Mouse (Mus musculus): ENCODE data around the gene Rsad2. TPM values are rescaled to one million over a fixed set of nuclear protein-coding genes. Genes with fewer than 3 reads are reported as not detected.
"Not testable (repeated sequence)": the region's sequence is repeated elsewhere in the genome, so short reads cannot be mapped to it uniquely, and the experiment has no call there.

Gene Rsad2
- polyA plus RNA-seq, 1 experiment from 2014 or later, result 0.56 TPM

DNA sequence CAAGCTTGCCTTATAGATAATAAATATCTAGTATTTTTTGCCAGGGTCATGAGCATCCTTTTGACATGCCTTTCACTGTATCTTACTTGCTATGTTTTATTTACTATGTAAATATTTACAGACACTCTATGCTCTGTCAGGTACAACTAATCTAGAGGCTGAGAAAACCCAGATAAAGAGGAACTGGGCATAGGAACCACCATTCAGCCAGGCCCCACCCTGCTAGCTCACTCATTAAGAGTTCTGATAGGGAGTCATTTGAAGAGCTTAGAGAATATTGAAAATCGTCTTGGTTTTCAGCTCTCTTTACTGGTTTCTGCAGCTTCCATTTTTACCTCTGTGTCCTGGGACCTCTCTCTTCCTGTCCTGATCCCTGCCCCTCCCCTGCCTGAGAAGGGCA lies 5.1 kb downstream of the Rsad2 start:
- no peak for ATAC-seq
- no peaks in the 10 kb centered on the region for H3K36me3 ChIP-seq (ENCODE audit: control insufficient read depth, insufficient read depth)
- H3K9me3 ChIP-seq (ENCODE audit: control insufficient read depth, low read length), result no peaks in the 10 kb centered on the region
- 54% methylated on average over 1 of the region's 1 CpGs for WGBS
- no peak overlapping the region for H3K4me2 ChIP-seq (ENCODE audit: low read length)
- H3K9ac ChIP-seq (replicated peaks; ENCODE audit: low read depth, low read length), result no peak overlapping the region
- H3K27me3 ChIP-seq (replicated peaks; ENCODE audit: control insufficient read depth, insufficient read depth, low read length), result no peaks in the 10 kb centered on the region
- no peak overlapping the region for H3K27ac ChIP-seq (ENCODE audit: low read length)
- no peak overlapping the region for H3K4me3 ChIP-seq (replicated peaks; ENCODE audit: low read length)
- peaks cover 2% of the 10 kb centered on the region; the same call in 1 of the 2 replicates for H3K4me1 ChIP-seq (replicated peaks; ENCODE audit: control insufficient read depth, insufficient read depth, low read length)

DNA sequence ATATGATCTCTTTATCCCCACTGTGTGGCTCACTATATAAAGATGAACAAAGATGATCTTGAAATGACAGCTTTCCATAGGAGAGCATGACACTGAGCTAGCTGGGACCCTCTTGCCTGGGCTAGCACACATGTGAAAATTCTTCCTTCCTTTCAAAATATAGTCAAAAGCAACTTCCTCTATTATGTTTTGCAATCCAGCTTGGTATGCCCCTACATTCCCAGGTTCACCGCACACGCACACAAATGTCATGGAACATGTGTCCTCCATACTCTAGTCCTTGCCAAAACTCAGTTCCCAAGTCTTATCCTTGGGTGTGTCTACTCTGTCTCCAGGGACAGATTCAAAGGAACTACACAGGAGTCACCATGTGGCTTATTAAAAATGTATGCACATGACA lies 6.8 kb downstream of the Rsad2 start:
- no peaks in the 10 kb centered on the region for H3K9me3 ChIP-seq (ENCODE audit: control insufficient read depth, low read length)
- H3K27me3 ChIP-seq (replicated peaks; ENCODE audit: control insufficient read depth, insufficient read depth, low read length), result no peaks in the 10 kb centered on the region
- no peaks in the 10 kb centered on the region for H3K36me3 ChIP-seq (ENCODE audit: control insufficient read depth, insufficient read depth)
- H3K4me2 ChIP-seq (ENCODE audit: low read length), result no peak overlapping the region
- no peak for ATAC-seq
- WGBS, result 97% methylated on average over 2 of the region's 2 CpGs
- H3K27ac ChIP-seq (ENCODE audit: low read length), result no peak overlapping the region
- H3K9ac ChIP-seq (replicated peaks; ENCODE audit: low read depth, low read length), result no peak overlapping the region
- no peak overlapping the region for H3K4me3 ChIP-seq (replicated peaks; ENCODE audit: low read length)
- no peaks in the 10 kb centered on the region for H3K4me1 ChIP-seq (replicated peaks; ENCODE audit: control insufficient read depth, insufficient read depth, low read length)

DNA sequence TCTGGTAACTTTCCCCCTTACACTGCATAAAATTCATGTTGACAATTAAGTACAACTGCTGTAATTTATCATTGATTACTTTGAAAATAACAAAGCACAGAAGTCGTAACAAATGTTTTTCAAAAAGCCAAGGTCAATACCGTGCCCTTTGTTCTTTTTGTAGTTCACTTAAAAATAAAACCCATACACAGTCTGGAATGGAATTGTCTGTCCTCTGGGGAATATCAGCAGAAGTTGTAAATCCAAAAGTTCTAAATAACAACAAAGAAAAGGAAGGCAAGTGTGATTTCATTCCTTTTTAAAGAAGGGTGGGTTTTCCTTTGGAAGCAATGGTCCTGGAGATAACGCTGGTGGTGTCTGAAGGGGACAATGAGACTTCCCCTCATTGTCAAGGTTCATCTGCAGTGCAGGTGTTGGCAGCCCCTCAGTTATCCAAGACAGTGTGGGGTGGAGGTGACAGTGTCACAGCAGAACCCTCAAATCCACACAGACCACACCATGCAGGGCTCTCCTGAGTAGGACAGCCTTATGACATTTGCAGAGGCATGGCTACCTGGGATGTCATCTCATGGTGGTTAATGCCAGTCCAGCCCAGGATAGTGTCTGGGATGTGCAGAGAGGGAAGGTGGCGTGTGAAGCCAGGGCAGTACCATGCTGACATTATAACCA lies 9.7 kb downstream of the Rsad2 start:
- no peak for ATAC-seq
- no peaks in the 10 kb centered on the region for H3K36me3 ChIP-seq (ENCODE audit: control insufficient read depth, insufficient read depth)
- no peaks in the 10 kb centered on the region for H3K4me1 ChIP-seq (replicated peaks; ENCODE audit: control insufficient read depth, insufficient read depth, low read length)
- H3K27ac ChIP-seq (ENCODE audit: low read length), result no peak overlapping the region
- no peaks in the 10 kb centered on the region for H3K27me3 ChIP-seq (replicated peaks; ENCODE audit: control insufficient read depth, insufficient read depth, low read length)
- no peak overlapping the region for H3K4me3 ChIP-seq (replicated peaks; ENCODE audit: low read length)
- H3K4me2 ChIP-seq (ENCODE audit: low read length), result no peak overlapping the region
- no peak overlapping the region for H3K9ac ChIP-seq (replicated peaks; ENCODE audit: low read depth, low read length)
- no peaks in the 10 kb centered on the region for H3K9me3 ChIP-seq (ENCODE audit: control insufficient read depth, low read length)
- 86% methylated on average over 4 of the region's 4 CpGs for WGBS

DNA sequence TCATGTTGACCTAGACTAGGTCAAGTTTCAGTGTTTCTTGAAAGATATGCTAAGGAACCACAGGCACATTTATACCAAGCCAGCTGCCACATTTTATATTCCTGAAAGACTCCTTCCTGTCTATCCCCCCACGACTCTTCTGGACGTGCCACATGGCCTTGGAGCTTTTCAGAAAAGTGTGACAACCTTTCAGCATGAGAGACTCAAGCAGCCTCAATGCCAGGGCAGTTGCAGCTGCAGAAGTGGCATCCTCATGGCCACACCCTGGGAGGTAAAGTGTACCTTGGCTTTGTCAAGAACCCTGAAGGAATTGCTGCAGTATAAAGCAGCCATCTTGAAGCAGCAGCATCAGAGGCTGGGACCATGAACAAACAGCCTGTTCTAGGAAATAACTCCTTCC lies 11.7 kb downstream of the Rsad2 start:
- no peak overlapping the region for H3K9ac ChIP-seq (replicated peaks; ENCODE audit: low read depth, low read length)
- no peaks in the 10 kb centered on the region for H3K4me1 ChIP-seq (replicated peaks; ENCODE audit: control insufficient read depth, insufficient read depth, low read length)
- H3K27me3 ChIP-seq (replicated peaks; ENCODE audit: control insufficient read depth, insufficient read depth, low read length), result no peaks in the 10 kb centered on the region
- no peaks in the 10 kb centered on the region for H3K36me3 ChIP-seq (ENCODE audit: control insufficient read depth, insufficient read depth)
- no peak overlapping the region for H3K27ac ChIP-seq (ENCODE audit: low read length)
- H3K4me3 ChIP-seq (replicated peaks; ENCODE audit: low read length), result no peak overlapping the region
- WGBS, result 83% methylated on average over 2 of the region's 2 CpGs
- H3K9me3 ChIP-seq (ENCODE audit: control insufficient read depth, low read length), result no peaks in the 10 kb centered on the region
- no peak for ATAC-seq
- no peak overlapping the region for H3K4me2 ChIP-seq (ENCODE audit: low read length)

DNA sequence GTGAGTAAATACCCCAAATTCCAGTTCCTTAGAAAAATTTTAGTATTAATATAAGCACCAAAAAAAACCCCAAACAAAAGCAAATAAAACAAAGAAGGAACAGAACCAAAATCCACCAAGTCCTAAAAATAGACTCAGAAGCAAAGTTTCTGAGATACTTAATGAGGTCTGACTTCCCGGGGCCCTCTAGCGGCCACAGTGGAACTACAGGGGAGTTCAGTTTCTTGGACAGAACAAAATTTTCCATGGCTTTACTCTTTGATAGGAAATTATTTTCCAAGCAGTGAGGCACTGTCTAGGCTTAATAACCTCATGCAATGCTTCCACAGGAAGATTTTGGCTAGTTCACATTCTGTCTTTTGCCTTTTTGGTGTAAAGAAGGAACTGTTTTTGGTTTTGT lies 12.2 kb downstream of the Rsad2 start:
- no peak overlapping the region for H3K4me2 ChIP-seq (ENCODE audit: low read length)

DNA sequence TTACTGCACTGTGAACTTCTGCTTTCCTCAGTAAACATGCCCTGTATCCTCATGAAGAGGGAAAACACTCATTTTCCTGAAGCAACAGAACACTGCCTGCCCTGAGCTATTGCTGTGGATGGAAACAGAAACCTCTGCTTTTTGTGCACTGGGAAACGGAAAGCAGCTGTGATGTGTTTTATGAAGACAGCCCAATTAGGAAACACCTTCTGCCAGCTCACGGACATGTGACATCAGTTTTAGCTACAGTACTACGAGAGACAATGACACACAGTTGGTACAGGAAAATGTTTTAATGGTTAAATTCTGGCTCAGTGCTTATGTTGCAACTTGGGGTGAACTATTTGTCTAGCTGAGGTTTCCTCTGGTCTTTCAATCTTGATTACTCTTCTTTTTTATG lies 16.9 kb downstream of the Rsad2 start:
- 60% methylated on average over 3 of the region's 3 CpGs for WGBS
- Histone ChIP-seq H3K9me3 (ENCODE audit: control insufficient read depth, low read length) (no peaks in the 10 kb centered on the region), H3K4me1 (replicated peaks; ENCODE audit: control insufficient read depth, insufficient read depth, low read length) (no peaks in the 10 kb centered on the region), H3K9ac (replicated peaks; ENCODE audit: low read depth, low read length) (no peak overlapping the region), H3K36me3 (ENCODE audit: control insufficient read depth, insufficient read depth) (no peaks in the 10 kb centered on the region), H3K4me3 (replicated peaks; ENCODE audit: low read length) (no peak overlapping the region), H3K27ac (ENCODE audit: low read length) (no peak overlapping the region), H3K27me3 (replicated peaks; ENCODE audit: control insufficient read depth, insufficient read depth, low read length) (no peaks in the 10 kb centered on the region), H3K4me2 (ENCODE audit: low read length) (no peak overlapping the region)
- ATAC-seq, result no peak

More for the DNA sequence above, 12.2 kb downstream of the Rsad2 start:
- Histone ChIP-seq H3K4me1 (replicated peaks; ENCODE audit: control insufficient read depth, insufficient read depth, low read length) (no peaks in the 10 kb centered on the region), H3K36me3 (ENCODE audit: control insufficient read depth, insufficient read depth) (no peaks in the 10 kb centered on the region), H3K27me3 (replicated peaks; ENCODE audit: control insufficient read depth, insufficient read depth, low read length) (no peaks in the 10 kb centered on the region), H3K9ac (replicated peaks; ENCODE audit: low read depth, low read length) (no peak overlapping the region), H3K9me3 (ENCODE audit: control insufficient read depth, low read length) (no peaks in the 10 kb centered on the region), H3K4me3 (replicated peaks; ENCODE audit: low read length) (no peak overlapping the region), H3K27ac (ENCODE audit: low read length) (no peak overlapping the region)
- WGBS, result 0% methylated on average over 2 of the region's 2 CpGs
- no peak for ATAC-seq

DNA sequence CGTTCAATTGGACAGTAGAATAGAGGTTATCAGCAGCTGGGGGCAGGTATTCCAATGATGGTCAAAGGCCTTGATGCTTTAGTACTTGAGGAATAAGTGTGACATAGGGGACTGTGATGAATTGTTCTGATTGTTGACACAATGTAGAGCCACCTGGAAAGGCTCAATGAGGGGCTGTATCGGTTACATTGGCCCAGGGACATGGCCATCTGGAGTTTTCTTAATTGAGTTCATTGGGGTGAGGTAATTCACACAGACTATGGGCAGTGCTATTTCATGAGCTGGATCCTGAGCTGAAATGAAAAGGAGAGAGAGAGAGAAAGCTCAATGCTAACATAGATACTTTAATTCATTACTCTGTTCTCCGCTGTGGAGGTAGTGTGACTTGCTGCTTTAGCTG lies 18.3 kb downstream of the Rsad2 start:
- Histone ChIP-seq H3K4me1 (replicated peaks; ENCODE audit: control insufficient read depth, insufficient read depth, low read length) (no peaks in the 10 kb centered on the region), H3K4me2 (ENCODE audit: low read length) (no peak overlapping the region), H3K4me3 (replicated peaks; ENCODE audit: low read length) (no peak overlapping the region), H3K9me3 (ENCODE audit: control insufficient read depth, low read length) (no peaks in the 10 kb centered on the region), H3K27ac (ENCODE audit: low read length) (no peak overlapping the region), H3K27me3 (replicated peaks; ENCODE audit: control insufficient read depth, insufficient read depth, low read length) (no peaks in the 10 kb centered on the region), H3K9ac (replicated peaks; ENCODE audit: low read depth, low read length) (no peak overlapping the region), H3K36me3 (ENCODE audit: control insufficient read depth, insufficient read depth) (no peaks in the 10 kb centered on the region)
- ATAC-seq, result 0 out of 2 replicates have a peak, but pooled peaks have one; percentile 57
- WGBS, result 58% methylated on average over 3 of the region's 3 CpGs

DNA sequence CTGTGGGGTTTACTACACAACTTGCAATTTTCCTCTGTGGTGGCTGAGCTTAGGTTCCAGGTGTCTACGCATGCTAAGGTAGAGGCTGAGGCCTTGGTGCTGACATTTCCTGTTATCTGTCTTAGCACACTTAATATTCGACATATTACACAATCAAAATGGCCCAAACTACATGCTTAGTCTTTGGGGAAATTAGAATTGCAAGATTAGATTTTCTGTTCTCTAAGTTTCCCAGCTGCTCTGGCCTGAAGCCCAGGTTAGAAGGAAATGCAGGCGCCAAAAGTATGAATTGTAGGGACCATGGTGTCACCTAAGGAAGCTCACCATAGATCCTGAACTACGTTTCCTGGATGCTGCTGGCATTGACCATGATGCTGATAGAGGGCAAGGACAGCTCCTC lies 19.9 kb downstream of the Rsad2 start:
- H3K4me1 ChIP-seq (replicated peaks; ENCODE audit: control insufficient read depth, insufficient read depth, low read length), result no peaks in the 10 kb centered on the region
- H3K9ac ChIP-seq (replicated peaks; ENCODE audit: low read depth, low read length), result no peak overlapping the region
- H3K4me3 ChIP-seq (replicated peaks; ENCODE audit: low read length), result no peak overlapping the region
- no peak overlapping the region for H3K4me2 ChIP-seq (ENCODE audit: low read length)
- no peaks in the 10 kb centered on the region for H3K36me3 ChIP-seq (ENCODE audit: control insufficient read depth, insufficient read depth)
- 83% methylated on average over 4 of the region's 4 CpGs for WGBS
- no peak overlapping the region for H3K27ac ChIP-seq (ENCODE audit: low read length)
- no peak for ATAC-seq
- H3K27me3 ChIP-seq (replicated peaks; ENCODE audit: control insufficient read depth, insufficient read depth, low read length), result no peaks in the 10 kb centered on the region
- H3K9me3 ChIP-seq (ENCODE audit: control insufficient read depth, low read length), result no peaks in the 10 kb centered on the region

DNA sequence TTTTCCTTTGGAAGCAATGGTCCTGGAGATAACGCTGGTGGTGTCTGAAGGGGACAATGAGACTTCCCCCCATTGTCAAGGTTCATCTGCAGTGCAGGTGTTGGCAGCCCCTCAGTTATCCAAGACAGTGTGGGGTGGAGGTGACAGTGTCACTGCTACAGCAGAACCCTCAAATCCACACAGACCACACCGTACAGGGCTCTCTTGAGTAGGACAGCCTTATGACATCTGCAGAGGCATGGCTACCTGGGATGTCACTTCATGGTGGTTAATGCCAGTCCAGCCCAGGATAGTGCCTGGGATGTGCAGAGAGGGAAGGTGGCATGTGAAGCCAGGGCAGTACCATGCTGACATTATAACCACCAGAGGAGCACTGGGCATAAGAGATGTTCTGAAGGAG lies 27.5 kb downstream of the Rsad2 start:
- H3K27me3 ChIP-seq (replicated peaks; ENCODE audit: control insufficient read depth, insufficient read depth, low read length); H3K9me3 ChIP-seq (ENCODE audit: control insufficient read depth, low read length); H3K4me1 ChIP-seq (replicated peaks; ENCODE audit: control insufficient read depth, insufficient read depth, low read length); ATAC-seq; H3K4me3 ChIP-seq (replicated peaks; ENCODE audit: low read length); H3K4me2 ChIP-seq (ENCODE audit: low read length); H3K27ac ChIP-seq (ENCODE audit: low read length); H3K9ac ChIP-seq (replicated peaks; ENCODE audit: low read depth, low read length); H3K36me3 ChIP-seq (ENCODE audit: control insufficient read depth, insufficient read depth): not testable (repeated sequence)
- 92% methylated on average over 2 of the region's 2 CpGs for WGBS

DNA sequence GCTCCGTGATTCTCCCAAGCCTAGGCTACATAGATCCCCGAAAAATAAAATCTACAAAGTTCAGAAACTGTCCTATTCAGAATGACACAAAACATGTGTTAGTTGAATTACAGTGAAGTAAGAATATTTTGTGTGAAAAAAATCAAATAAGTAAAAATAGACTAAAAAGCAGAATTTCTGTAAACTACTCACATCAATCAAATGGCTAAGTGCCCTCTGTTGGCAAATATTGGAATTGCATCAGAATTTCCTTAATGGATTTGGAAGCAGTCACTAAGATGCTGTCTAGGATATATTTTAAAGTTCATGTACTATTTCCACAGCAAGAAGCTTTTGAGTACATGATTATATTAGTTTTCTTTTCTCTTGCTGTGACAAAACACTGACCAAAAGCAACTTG lies 31.4 kb downstream of the Rsad2 start:
- Histone ChIP-seq H3K9me3 (ENCODE audit: control insufficient read depth, low read length) (no peaks in the 10 kb centered on the region), H3K27me3 (replicated peaks; ENCODE audit: control insufficient read depth, insufficient read depth, low read length) (no peaks in the 10 kb centered on the region), H3K9ac (replicated peaks; ENCODE audit: low read depth, low read length) (no peak overlapping the region), H3K4me3 (replicated peaks; ENCODE audit: low read length) (no peak overlapping the region), H3K27ac (ENCODE audit: low read length) (no peak overlapping the region), H3K4me2 (ENCODE audit: low read length) (no peak overlapping the region), H3K4me1 (replicated peaks; ENCODE audit: control insufficient read depth, insufficient read depth, low read length) (no peaks in the 10 kb centered on the region), H3K36me3 (ENCODE audit: control insufficient read depth, insufficient read depth) (no peaks in the 10 kb centered on the region)
- 91% methylated on average over 2 of the region's 2 CpGs for WGBS
- no peak for ATAC-seq
